Mouse (Mus musculus): ENCODE data around the gene Ube2l6. TPM values are rescaled to one million over a fixed set of nuclear protein-coding genes. Genes with fewer than 3 reads are reported as not detected.

The Ube2l6 gene
- total and polyA plus RNA-seq, 3 experiments = 2.5 to 74.5 (median 22.5) TPM

DNA sequence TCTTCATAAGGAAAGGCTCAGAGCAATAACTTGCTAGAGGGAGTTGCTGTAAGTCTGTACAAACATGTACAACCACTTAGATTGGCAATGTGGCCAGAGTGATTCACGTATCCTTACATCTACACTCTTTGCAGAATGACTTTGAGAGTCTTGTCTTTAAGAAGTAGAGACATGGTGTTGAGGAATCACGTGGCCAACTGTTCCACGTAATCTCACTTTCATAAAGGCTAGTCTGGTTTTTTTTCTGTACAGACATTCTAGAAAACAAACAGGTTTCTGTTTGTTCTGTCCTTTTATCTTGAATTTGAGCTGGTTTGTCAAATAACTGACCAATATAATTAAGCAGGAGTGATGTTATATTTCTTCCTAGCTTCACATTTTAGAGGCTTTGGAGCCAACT is 37.3 kb upstream of the Ube2l6 start:
- no peak for TF ChIP-seq POLR2AphosphoS5 (IDR thresholded peaks at IDR 0.05; ENCODE audit: insufficient replicate concordance, low read depth, low read length)
- TF ChIP-seq TAL1 (conservative IDR thresholded peaks at IDR 0.05; ENCODE audit: low read depth, low read length) = no peak
- Histone ChIP-seq H3K27me3 (ENCODE audit: insufficient read depth, low read length) (peaks cover 49% of the 10 kb centered on the region), H3K36me3 (replicated peaks) (no peaks in the 10 kb centered on the region), H3K4me1 (ENCODE audit: insufficient read depth, low read depth, low read length) (no peaks in the 10 kb centered on the region), H3K9me3 (replicated peaks) (no peaks in the 10 kb centered on the region), H3K4me3 (ENCODE audit: low read depth, low read length) (no peak overlapping the region)
- no peak for ATAC-seq (ENCODE audit: extremely low read depth, insufficient number of reproducible peaks, low FRiP score, poor library complexity, severe bottlenecking)
- no peak for DNase-seq (ENCODE audit: low spot score)

DNA sequence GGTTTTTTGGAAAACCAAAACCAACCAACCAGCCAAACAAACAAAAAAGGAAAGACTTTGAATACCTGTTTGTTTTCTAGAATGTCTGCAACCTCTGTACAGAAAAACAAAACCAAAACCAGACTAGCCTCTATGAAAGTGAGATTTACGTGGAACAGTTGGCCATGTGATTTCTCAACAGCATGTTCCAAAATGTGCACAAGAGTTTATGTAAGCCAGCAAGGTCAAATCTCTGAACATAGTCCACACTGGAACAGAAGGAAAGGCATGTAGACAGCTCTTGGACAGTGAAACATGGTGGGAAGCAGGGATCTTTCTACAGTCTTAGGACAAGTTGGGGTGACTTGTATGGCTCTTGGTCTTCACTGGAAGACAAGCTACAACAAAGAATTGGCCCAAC is 36.8 kb upstream of the Ube2l6 start:
- Histone ChIP-seq H3K4me3 (ENCODE audit: low read depth, low read length) (no peak overlapping the region), H3K27me3 (ENCODE audit: insufficient read depth, low read length) (peaks cover 51% of the 10 kb centered on the region), H3K4me1 (ENCODE audit: insufficient read depth, low read depth, low read length) (no peaks in the 10 kb centered on the region), H3K36me3 (replicated peaks) (no peaks in the 10 kb centered on the region), H3K9me3 (replicated peaks) (no peaks in the 10 kb centered on the region)
- DNase-seq (ENCODE audit: low spot score) (no peak), ATAC-seq (ENCODE audit: extremely low read depth, insufficient number of reproducible peaks, low FRiP score, poor library complexity, severe bottlenecking) (no peak)
- TF ChIP-seq TAL1 (conservative IDR thresholded peaks at IDR 0.05; ENCODE audit: low read depth, low read length) (no peak), CTCF (IDR thresholded peaks at IDR 0.05; ENCODE audit: low read depth, low read length) (no peak), POLR2AphosphoS5 (IDR thresholded peaks at IDR 0.05; ENCODE audit: insufficient replicate concordance, low read depth, low read length) (no peak), GATA1 (IDR thresholded peaks at IDR 0.05; ENCODE audit: borderline replicate concordance, low read length) (no peak), GATA2 (IDR thresholded peaks at IDR 0.05; ENCODE audit: borderline replicate concordance, low read depth, low read length) (no peak)

DNA sequence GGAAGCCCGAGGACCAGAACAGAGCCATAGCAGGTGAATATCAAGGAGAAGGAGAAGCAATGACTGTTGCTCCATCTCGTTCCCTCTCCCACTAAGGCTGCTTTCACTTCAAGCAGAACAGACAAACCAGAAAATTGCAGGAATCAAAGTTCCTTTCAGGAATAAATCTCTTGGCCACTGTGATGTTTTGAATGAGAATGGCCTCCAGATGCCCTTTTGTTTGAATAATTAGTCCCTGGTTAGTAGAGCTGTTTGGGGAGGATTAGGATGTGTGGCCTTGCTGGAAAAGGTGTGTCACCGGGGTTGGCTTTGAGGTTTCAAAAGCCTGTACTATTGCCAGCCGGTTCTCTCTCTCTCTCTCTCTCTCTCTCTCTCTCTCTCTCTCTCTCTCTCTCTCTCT is 36.3 kb upstream of the Ube2l6 start:
- TF ChIP-seq CTCF (IDR thresholded peaks at IDR 0.05; ENCODE audit: low read depth, low read length) (no peak), GATA2 (IDR thresholded peaks at IDR 0.05; ENCODE audit: borderline replicate concordance, low read depth, low read length) (no peak), POLR2AphosphoS5 (IDR thresholded peaks at IDR 0.05; ENCODE audit: insufficient replicate concordance, low read depth, low read length) (no peak), TAL1 (conservative IDR thresholded peaks at IDR 0.05; ENCODE audit: low read depth, low read length) (no peak), GATA1 (IDR thresholded peaks at IDR 0.05; ENCODE audit: borderline replicate concordance, low read length) (no peak)
- Histone ChIP-seq H3K4me3 (ENCODE audit: low read depth, low read length) (no peak overlapping the region), H3K9me3 (replicated peaks) (no peaks in the 10 kb centered on the region), H3K4me1 (ENCODE audit: insufficient read depth, low read depth, low read length) (no peaks in the 10 kb centered on the region), H3K27me3 (ENCODE audit: insufficient read depth, low read length) (peaks cover 51% of the 10 kb centered on the region), H3K36me3 (replicated peaks) (no peaks in the 10 kb centered on the region)
- DNase-seq (ENCODE audit: low spot score) = no peak
- ATAC-seq (ENCODE audit: extremely low read depth, insufficient number of reproducible peaks, low FRiP score, poor library complexity, severe bottlenecking) = no peak

DNA sequence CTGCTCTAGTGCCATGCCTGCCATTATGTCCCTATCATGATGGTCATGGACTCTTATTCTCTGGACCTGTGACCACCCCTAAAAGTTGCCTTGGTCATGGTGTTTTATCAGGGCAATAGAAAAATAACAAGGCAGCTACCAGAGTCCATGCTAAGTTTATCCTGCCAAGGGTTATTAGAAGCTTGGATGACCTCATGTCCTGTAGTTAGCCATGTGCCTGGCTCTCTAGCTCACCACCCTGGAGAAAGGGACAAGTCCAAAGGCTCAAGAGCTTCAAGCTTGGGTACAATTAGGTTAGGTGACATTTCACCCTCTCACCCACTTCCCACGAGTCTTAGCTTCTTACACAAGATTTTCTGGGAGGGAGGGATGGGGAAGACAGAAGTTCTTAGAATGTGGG is 35.8 kb upstream of the Ube2l6 start:
- Histone ChIP-seq H3K27me3 (ENCODE audit: insufficient read depth, low read length) (peaks cover 51% of the 10 kb centered on the region), H3K9me3 (replicated peaks) (no peaks in the 10 kb centered on the region), H3K36me3 (replicated peaks) (no peaks in the 10 kb centered on the region), H3K4me1 (ENCODE audit: insufficient read depth, low read depth, low read length) (no peaks in the 10 kb centered on the region), H3K4me3 (ENCODE audit: low read depth, low read length) (no peak overlapping the region)
- DNase-seq (ENCODE audit: low spot score) = no peak
- no peak for TF ChIP-seq CTCF (IDR thresholded peaks at IDR 0.05; ENCODE audit: low read depth, low read length)
- no peak for TF ChIP-seq GATA1 (IDR thresholded peaks at IDR 0.05; ENCODE audit: borderline replicate concordance, low read length)
- no peak for TF ChIP-seq TAL1 (conservative IDR thresholded peaks at IDR 0.05; ENCODE audit: low read depth, low read length)
- no peak for TF ChIP-seq POLR2AphosphoS5 (IDR thresholded peaks at IDR 0.05; ENCODE audit: insufficient replicate concordance, low read depth, low read length)
- no peak for TF ChIP-seq GATA2 (IDR thresholded peaks at IDR 0.05; ENCODE audit: borderline replicate concordance, low read depth, low read length)
- no peak for ATAC-seq (ENCODE audit: extremely low read depth, insufficient number of reproducible peaks, low FRiP score, poor library complexity, severe bottlenecking)

DNA sequence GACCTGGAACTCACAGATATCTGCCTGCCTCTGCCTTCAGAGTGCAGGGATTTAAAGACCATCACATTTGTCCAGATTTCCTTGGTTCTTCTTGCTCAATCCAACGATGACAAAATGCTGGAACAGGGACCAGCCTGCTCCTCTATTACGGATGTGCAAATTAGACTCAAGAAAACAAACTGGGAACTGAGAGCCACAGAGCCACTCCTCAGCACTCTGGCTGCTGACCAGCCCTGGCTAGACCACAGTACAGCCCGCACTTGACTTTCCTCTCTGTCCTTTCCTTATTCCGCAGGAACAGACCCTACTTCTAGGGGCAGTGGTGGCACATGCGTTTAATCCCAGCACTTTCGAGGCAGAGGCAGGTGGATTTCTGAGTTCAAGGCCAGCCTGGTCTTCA is 28.1 kb upstream of the Ube2l6 start:
- no peaks in the 10 kb centered on the region for H3K9me3 ChIP-seq (replicated peaks)
- peaks cover 58% of the 10 kb centered on the region for H3K27me3 ChIP-seq (ENCODE audit: insufficient read depth, low read length)
- ATAC-seq (ENCODE audit: extremely low read depth, insufficient number of reproducible peaks, low FRiP score, poor library complexity, severe bottlenecking) = no peak

DNA sequence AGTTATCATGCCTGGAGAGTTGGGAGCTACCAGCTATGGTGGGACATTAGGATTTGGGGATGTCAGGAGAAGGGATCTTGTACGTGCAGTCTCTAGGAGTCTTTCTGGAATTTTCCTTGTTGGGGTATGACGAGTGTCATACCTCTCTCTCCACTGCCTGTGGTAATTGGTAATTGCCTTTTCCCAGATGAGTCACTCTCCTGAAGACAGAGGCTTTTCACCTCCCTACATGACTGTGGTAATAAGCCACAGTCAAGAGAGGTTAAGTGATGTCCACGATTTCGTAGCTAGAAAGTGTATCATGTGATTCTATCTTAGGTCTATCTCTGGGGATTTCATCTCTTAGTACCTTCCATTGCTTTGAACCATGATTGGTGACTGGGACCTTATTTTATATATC is 26.2 kb upstream of the Ube2l6 start:
- ATAC-seq (ENCODE audit: extremely low read depth, insufficient number of reproducible peaks, low FRiP score, poor library complexity, severe bottlenecking) (no peak), DNase-seq (ENCODE audit: low spot score) (no peak)
- no peaks in the 10 kb centered on the region for H3K36me3 ChIP-seq (replicated peaks)
- H3K4me1 ChIP-seq (ENCODE audit: insufficient read depth, low read depth, low read length) = no peaks in the 10 kb centered on the region
- TF ChIP-seq GATA2 (IDR thresholded peaks at IDR 0.05; ENCODE audit: borderline replicate concordance, low read depth, low read length) (no peak), CTCF (IDR thresholded peaks at IDR 0.05; ENCODE audit: low read depth, low read length) (no peak), POLR2AphosphoS5 (IDR thresholded peaks at IDR 0.05; ENCODE audit: insufficient replicate concordance, low read depth, low read length) (no peak)
- H3K27me3 ChIP-seq (ENCODE audit: insufficient read depth, low read length) = peaks cover 53% of the 10 kb centered on the region
- no peaks in the 10 kb centered on the region for H3K9me3 ChIP-seq (replicated peaks)
- H3K4me3 ChIP-seq (ENCODE audit: low read depth, low read length) = no peak overlapping the region

More for the DNA sequence above, 28.1 kb upstream of the Ube2l6 start:
- Histone ChIP-seq H3K36me3 (replicated peaks) (no peaks in the 10 kb centered on the region), H3K4me1 (ENCODE audit: insufficient read depth, low read depth, low read length) (no peaks in the 10 kb centered on the region), H3K4me3 (ENCODE audit: low read depth, low read length) (no peak overlapping the region)
- no peak for TF ChIP-seq GATA2 (IDR thresholded peaks at IDR 0.05; ENCODE audit: borderline replicate concordance, low read depth, low read length)
- no peak for TF ChIP-seq CTCF (IDR thresholded peaks at IDR 0.05; ENCODE audit: low read depth, low read length)
- no peak for TF ChIP-seq TAL1 (conservative IDR thresholded peaks at IDR 0.05; ENCODE audit: low read depth, low read length)
- no peak for TF ChIP-seq GATA1 (IDR thresholded peaks at IDR 0.05; ENCODE audit: borderline replicate concordance, low read length)
- TF ChIP-seq POLR2AphosphoS5 (IDR thresholded peaks at IDR 0.05; ENCODE audit: insufficient replicate concordance, low read depth, low read length) = no peak
- DNase-seq (ENCODE audit: low spot score) = no peak

DNA sequence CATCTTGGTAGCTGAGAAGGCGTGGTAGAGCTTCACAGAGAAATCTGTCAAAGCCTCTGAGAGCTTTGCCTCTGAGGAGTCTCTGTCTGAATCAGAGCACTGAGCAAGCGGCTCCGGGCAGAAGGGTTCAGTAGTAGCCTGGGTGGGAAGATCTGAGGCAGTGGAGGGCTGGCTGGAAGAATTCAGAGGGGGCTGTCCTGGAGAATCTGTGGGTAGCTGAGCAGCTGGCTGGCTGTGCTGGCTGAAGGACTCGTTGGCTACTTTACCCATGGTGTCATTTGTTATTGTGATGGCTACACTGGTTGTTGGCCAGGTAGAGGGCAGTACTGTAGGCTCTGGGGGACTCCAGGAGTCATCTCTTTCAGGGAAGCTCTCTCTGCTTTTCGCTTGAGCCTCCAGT is 25.4 kb upstream of the Ube2l6 start:
- Histone ChIP-seq H3K27me3 (ENCODE audit: insufficient read depth, low read length) (peaks cover 55% of the 10 kb centered on the region), H3K36me3 (replicated peaks) (no peaks in the 10 kb centered on the region), H3K4me3 (ENCODE audit: low read depth, low read length) (no peak overlapping the region), H3K9me3 (replicated peaks) (no peaks in the 10 kb centered on the region), H3K4me1 (ENCODE audit: insufficient read depth, low read depth, low read length) (no peaks in the 10 kb centered on the region)
- DNase-seq (ENCODE audit: low spot score) = no peak
- TF ChIP-seq GATA1 (IDR thresholded peaks at IDR 0.05; ENCODE audit: borderline replicate concordance, low read length) (no peak), TAL1 (conservative IDR thresholded peaks at IDR 0.05; ENCODE audit: low read depth, low read length) (no peak), CTCF (IDR thresholded peaks at IDR 0.05; ENCODE audit: low read depth, low read length) (no peak), POLR2AphosphoS5 (IDR thresholded peaks at IDR 0.05; ENCODE audit: insufficient replicate concordance, low read depth, low read length) (no peak), GATA2 (IDR thresholded peaks at IDR 0.05; ENCODE audit: borderline replicate concordance, low read depth, low read length) (no peak)
- no peak for ATAC-seq (ENCODE audit: extremely low read depth, insufficient number of reproducible peaks, low FRiP score, poor library complexity, severe bottlenecking)
